Mouse (Mus musculus) cerebellum, adult 11 months (tissue): ENCODE measurements around the gene Slc2a10.
A peak's percentile ranks its signal among the peaks of the same experiment; 100 is the strongest.

Experiments
- DNase-seq: peaks from one replicate; pipeline ENCODE4 v3.0.0; 2022

Gene Slc2a10

GRCm38 (mm10) chr2:165563298-165564058 is 59.9 kb downstream of the Slc2a10 start:
- peak; percentile 56 for DNase-seq

DNA sequence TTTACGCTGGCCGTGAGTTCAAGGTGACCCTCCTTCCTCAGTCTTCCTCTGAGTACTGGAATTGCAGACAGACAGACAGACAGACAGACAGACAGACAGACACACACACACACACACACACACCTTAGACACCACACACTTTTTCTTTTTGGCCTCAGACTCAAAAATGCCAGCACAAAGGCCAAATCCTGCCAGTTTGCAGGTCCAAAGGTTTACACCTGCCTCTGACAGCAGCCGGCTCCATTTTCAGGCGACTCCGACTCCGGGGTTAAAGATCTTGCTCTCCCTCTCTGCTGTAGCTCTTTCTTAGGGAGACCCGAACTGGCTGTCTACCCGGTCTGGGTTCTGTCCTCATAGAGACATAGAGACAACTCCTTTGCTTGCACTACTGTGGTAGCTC is 60.5 kb downstream of the Slc2a10 start:
- DNase-seq: no peak

GRCm38 (mm10) chr2:165564620-165565019 is 61.0 kb downstream of the Slc2a10 start:
- DNase-seq: no peak

DNA sequence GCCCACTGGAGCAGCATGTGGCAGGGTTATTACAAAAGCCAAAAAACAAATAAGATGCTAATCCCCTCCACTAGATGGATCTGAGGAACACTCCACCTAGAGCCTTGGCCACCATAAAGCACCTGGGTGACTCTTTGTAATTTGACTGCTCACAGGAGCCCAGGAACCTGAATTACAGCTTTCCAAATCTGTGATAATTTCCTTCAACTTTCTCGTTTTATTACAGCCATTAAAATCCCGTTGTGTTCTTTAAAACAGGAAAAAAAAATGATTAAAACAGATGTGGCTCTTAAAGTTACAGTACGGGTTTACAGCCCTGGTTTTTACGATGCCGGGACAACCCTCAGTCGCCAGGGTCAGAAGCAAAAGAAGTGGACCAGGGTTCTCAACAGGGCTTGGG is 63.3 kb downstream of the Slc2a10 start:
- DNase-seq: no peak

DNA sequence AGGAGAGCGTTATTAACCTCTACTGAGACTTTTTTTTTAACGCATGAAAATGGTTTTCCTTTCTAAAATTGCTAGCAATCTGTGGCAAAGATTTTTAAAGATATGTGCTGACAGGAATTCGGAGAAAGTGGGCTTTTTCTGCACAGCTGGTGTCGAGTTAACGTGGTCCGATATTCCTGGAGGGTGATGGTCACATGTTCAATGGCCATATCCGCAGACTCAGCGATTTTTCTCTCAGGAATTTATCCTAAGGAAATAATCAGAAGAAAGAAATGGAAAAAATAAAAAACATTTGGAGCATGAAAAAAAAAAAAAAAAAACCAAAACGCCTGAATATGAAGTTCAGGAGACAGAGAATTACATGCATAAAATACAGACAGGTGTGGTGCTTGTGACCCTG is 64.2 kb downstream of the Slc2a10 start:
- DNase-seq: no peak

DNA sequence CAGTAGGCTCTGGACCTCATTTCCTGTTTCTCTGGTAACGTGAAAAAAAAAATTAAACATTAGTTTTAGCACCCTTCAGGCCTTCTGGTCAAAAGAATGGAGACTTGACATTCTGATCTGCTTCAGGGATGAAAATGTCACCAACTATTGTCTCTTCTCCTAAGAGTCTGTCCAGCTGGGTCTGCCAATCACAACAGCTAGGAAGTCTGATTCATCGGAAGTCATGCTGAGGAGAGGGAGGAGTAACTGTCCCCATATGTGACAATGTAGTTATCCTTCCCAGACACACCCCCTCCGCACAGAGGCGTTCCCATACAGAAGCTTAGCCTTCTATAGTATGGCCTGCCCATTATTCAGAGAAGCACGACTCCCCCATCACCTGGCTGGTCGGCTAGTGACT is 65.3 kb downstream of the Slc2a10 start:
- DNase-seq: no peak
